Mouse (Mus musculus): ENCODE results near the gene Gm13124.

DNA sequence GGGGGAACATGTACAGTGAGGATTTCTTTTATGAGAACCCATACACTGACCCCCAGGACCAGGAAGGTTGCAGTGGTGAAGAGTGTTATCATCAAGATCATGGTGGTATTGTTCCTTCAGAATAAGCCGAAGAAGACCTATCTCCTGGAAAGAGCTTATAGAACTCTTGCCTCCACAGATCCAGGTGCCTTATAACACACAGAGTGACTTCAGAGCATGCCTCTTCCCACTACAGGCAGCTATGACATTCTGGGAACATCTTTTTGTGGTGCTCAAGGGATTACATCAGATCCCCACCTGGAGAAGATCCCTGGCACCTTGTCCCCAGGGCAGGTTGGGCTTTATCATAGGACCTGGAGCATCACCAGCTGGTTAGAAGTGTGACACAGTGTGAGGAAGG is at the start of gene Gm13124:
- TF ChIP-seq MAFK (IDR thresholded peaks at IDR 0.05; ENCODE audit: insufficient read depth, low read depth, low read length) (no peak), ZNF384 (IDR thresholded peaks at IDR 0.05; ENCODE audit: low read depth, low read length) (no peak), ZC3H11A (IDR thresholded peaks at IDR 0.05; ENCODE audit: borderline replicate concordance, low read depth, low read length) (no peak)
